29 mouse cellular contexts compared by ENCODE assay signal in genomic region chr13:69587849-69588248, GRCm38 (mm10).
"Had no signal": no experiment of that assay in that cellular context is flagged by ENCODE, and none has a peak within 500 bp of the region (broad histone marks: within the 10 kb centered on the region; RNA-seq: fewer than 3 reads in every experiment).

No protein-coding gene starts in this region.

- H3K36me3 ChIP-seq: heart, embryonic 10.5 days; heart, embryonic 12.5 days; heart, embryonic 13.5 days; heart, embryonic 15.5 days; hindbrain, embryonic 10.5 days; hindbrain, embryonic 12.5 days; hindbrain, embryonic 13.5 days; hindbrain, embryonic 15.5 days; intestine, embryonic 15.5 days had no signal

- H3K27ac ChIP-seq: heart, embryonic 10.5 days; heart, embryonic 13.5 days; heart, embryonic 15.5 days; hindbrain, embryonic 10.5 days; hindbrain, embryonic 12.5 days; hindbrain, embryonic 13.5 days; hindbrain, embryonic 14.5 days; hindbrain, embryonic 15.5 days; hindbrain, postnatal 0 days; intestine, embryonic 15.5 days; kidney, postnatal 0 days; layer of hippocampus, adult 2 months; left cerebral cortex, adult 2 months had no signal

- H3K9me3 ChIP-seq: heart, embryonic 10.5 days; heart, embryonic 12.5 days; heart, embryonic 13.5 days; heart, embryonic 15.5 days; hindbrain, embryonic 10.5 days; hindbrain, embryonic 12.5 days; hindbrain, embryonic 13.5 days; hindbrain, embryonic 15.5 days; intestine, embryonic 15.5 days had no signal

- H3K4me1 ChIP-seq: hindbrain, embryonic 12.5 days; hindbrain, embryonic 13.5 days; hindbrain, embryonic 15.5 days had no signal

- ATAC-seq: hindbrain, embryonic 16.5 days; hindbrain, postnatal 0 days; inflammation-experienced regulatory T-cells, adult 6 months; intestine, embryonic 15.5 days; intestine, embryonic 16.5 days; intestine, postnatal 0 days had no signal

- H3K4me2 ChIP-seq: heart, embryonic 11.5 days; heart, embryonic 12.5 days; heart, embryonic 13.5 days; heart, embryonic 15.5 days; hindbrain, embryonic 12.5 days; hindbrain, embryonic 13.5 days; hindbrain, embryonic 14.5 days; hindbrain, embryonic 15.5 days; intestine, embryonic 15.5 days had no signal

- H3K4me3 ChIP-seq: heart, embryonic 10.5 days; heart, embryonic 12.5 days; heart, embryonic 13.5 days; heart, embryonic 15.5 days; hindbrain, embryonic 10.5 days; hindbrain, embryonic 12.5 days; hindbrain, embryonic 13.5 days; hindbrain, embryonic 15.5 days; intestine, embryonic 15.5 days; layer of hippocampus, adult 2 months; left cerebral cortex, adult 2 months had no signal

- H3K9ac ChIP-seq: heart, embryonic 12.5 days; heart, embryonic 13.5 days; heart, embryonic 15.5 days; hindbrain, embryonic 12.5 days; hindbrain, embryonic 13.5 days; hindbrain, embryonic 14.5 days; hindbrain, embryonic 15.5 days; intestine, embryonic 15.5 days had no signal

- H3K27me3 ChIP-seq: heart, embryonic 12.5 days; heart, embryonic 13.5 days; heart, embryonic 15.5 days; hindbrain, embryonic 12.5 days; hindbrain, embryonic 13.5 days; hindbrain, embryonic 15.5 days; intestine, embryonic 15.5 days had no signal

- DNase-seq: heart, postnatal 10 days; heart, postnatal 14 days; heart, postnatal 36 days; heart, postnatal 4 days; kidney, adult 18-20 months; kidney, postnatal 14 days; kidney, postnatal 25 days; kidney, postnatal 4 days; layer of hippocampus, adult 9-11 months; layer of hippocampus, postnatal 36 days had no signal
